Mouse (Mus musculus) brain, embryonic 14.5 days (tissue): ENCODE measurements around the gene Pim3.

Source experiments
- CTCF ChIP-seq: fragments of 200-500 bp; IDR thresholded peaks from 2 replicates; pipeline ENCODE4 v1.5.1; 2012; ENCODE audit warnings: inconsistent platforms, mild to moderate bottlenecking, moderate library complexity, borderline replicate concordance; ENCODE audit not compliant: insufficient read depth, insufficient read length; ENCODE audit errors: extremely low read depth
- POLR2A ChIP-seq: fragments of 200-500 bp; IDR thresholded peaks from 2 replicates; pipeline ENCODE4 v1.6.1; 2012; ENCODE audit warnings: mild to moderate bottlenecking, inconsistent platforms, borderline replicate concordance; ENCODE audit not compliant: poor library complexity, insufficient read depth, insufficient read length, severe bottlenecking; ENCODE audit errors: extremely low read depth

DNA sequence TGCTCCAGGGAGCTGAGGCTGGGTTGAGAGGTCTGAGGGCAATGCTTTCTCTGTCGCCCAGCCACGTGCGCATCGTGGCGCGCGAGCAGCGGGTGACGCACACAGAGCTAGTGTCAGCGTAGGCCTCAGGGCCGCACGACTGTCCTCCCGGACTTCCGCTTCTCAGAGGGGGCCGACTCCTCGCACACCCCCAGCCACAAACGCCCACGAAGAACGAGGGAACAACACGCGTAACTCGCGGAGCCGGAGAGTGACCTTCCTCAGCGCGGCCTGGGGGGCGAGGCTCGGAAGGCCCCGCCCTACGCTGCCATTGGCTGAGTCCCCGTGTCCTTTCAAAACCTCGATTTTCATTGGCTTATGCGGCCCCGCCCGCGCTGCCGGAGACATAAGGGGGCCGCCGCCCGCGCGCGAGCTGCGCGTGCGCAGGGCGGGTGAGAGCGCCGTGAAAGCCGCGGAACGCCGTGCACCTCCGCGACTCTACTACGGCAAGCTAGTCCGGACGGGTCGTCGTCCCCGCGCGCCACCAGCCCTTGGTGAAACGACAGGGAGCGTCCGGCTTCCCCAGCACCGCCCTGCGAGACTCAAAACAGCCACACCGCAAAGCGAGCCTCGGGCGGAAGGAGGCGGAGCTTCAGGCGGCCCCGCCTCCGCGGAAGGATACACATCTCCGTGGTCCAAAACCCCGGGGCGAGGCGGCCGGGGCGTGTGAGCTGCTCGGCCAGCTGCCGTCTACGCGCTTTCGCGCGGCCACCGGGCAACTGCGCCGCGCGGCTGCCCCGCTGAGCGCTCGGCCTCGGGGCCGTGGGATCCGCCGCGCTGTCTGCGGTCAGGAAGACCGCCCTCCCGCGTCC is at the start of gene Pim3:
- TF ChIP-seq CTCF (no peak), POLR2A (peak; percentile 99)
